In genomic region chr2:155629231-155629661, GRCm38 (mm10) we compare ENCODE assay signal across 8 mouse cellular contexts. TPM values are rescaled to one million over a fixed set of nuclear protein-coding genes. Genes with fewer than 3 reads are reported as not detected.
DNase-seq lines count a peak whose midpoint lies in the region; ATAC-seq and TF ChIP-seq lines count a peak whose summit lies in the region.

No protein-coding gene starts in this region.

- H3K4me1 ChIP-seq in kidney, adult 2 months (ENCODE audit: control insufficient read depth, insufficient read depth, low read length): no peaks in the 10 kb centered on the region
- H3K4me1 ChIP-seq in embryonic facial prominence, embryonic 15.5 days: peaks cover 22% of the 10 kb centered on the region
- H3K4me1 ChIP-seq in intestine, embryonic 15.5 days (replicated peaks): peaks cover 17% of the 10 kb centered on the region
- H3K4me1 ChIP-seq in liver, embryonic 16.5 days (ENCODE audit: control insufficient read depth, low read depth, low read length): peaks cover 11% of the 10 kb centered on the region

- no peaks in the 10 kb centered on the region for H3K9me3 ChIP-seq in embryonic facial prominence, embryonic 15.5 days (replicated peaks)
- no peaks in the 10 kb centered on the region for H3K9me3 ChIP-seq in intestine, embryonic 15.5 days
- H3K9me3 ChIP-seq in liver, embryonic 16.5 days (replicated peaks; ENCODE audit: control insufficient read depth, low read length): no peaks in the 10 kb centered on the region

- H3K27ac ChIP-seq in kidney, adult 2 months (ENCODE audit: insufficient read depth, low read depth, low read length): no peak overlapping the region
- H3K27ac ChIP-seq in embryonic facial prominence, embryonic 15.5 days (replicated peaks): no peak overlapping the region
- no peak overlapping the region for H3K27ac ChIP-seq in intestine, embryonic 15.5 days
- no peak overlapping the region for H3K27ac ChIP-seq in liver, embryonic 16.5 days (ENCODE audit: low read length)

- WGBS in kidney, adult 2 months: 5% methylated on average over 35 of the region's 35 CpGs
- 1% methylated on average over 35 of the region's 35 CpGs for WGBS in embryonic facial prominence, embryonic 15.5 days
- WGBS in intestine, embryonic 15.5 days: 2% methylated on average over 35 of the region's 35 CpGs
- WGBS in liver, embryonic 16.5 days (ENCODE audit: insufficient replicate concordance): 2% methylated on average over 35 of the region's 35 CpGs

- no peaks in the 10 kb centered on the region; the same call in 1 of the 2 replicates for H3K36me3 ChIP-seq in kidney, adult 2 months (ENCODE audit: control insufficient read depth, insufficient read depth, low read length)
- peaks cover 25% of the 10 kb centered on the region for H3K36me3 ChIP-seq in embryonic facial prominence, embryonic 15.5 days
- H3K36me3 ChIP-seq in intestine, embryonic 15.5 days: 0 out of 2 replicates have a peak, but pooled peaks cover 7% of the 10 kb centered on the region
- no peaks in the 10 kb centered on the region; the same call in 1 of the 2 replicates for H3K36me3 ChIP-seq in liver, embryonic 16.5 days (ENCODE audit: control insufficient read depth, insufficient read depth)

- peak overlapping the region; percentile 25; the same call in 1 of the 2 replicates for H3K4me3 ChIP-seq in kidney, adult 2 months (ENCODE audit: insufficient read depth, low read depth, low read length)
- H3K4me3 ChIP-seq in embryonic facial prominence, embryonic 15.5 days (replicated peaks): peak overlapping the region; percentile 43
- H3K4me3 ChIP-seq in intestine, embryonic 15.5 days (replicated peaks): peak overlapping the region; percentile 39
- H3K4me3 ChIP-seq in liver, embryonic 16.5 days (ENCODE audit: low read depth, low read length): peak overlapping the region; percentile 40

- H3K27me3 ChIP-seq in kidney, adult 2 months (replicated peaks; ENCODE audit: control insufficient read depth, insufficient read depth, low read length): no peaks in the 10 kb centered on the region
- H3K27me3 ChIP-seq in embryonic facial prominence, embryonic 15.5 days: peaks cover 80% of the 10 kb centered on the region
- H3K27me3 ChIP-seq in intestine, embryonic 15.5 days (replicated peaks): peaks cover 38% of the 10 kb centered on the region
- peaks cover 48% of the 10 kb centered on the region for H3K27me3 ChIP-seq in liver, embryonic 16.5 days (ENCODE audit: control insufficient read depth, insufficient read depth, low read depth, low read length)

- TF ChIP-seq POLR2A in kidney, adult 2 months (IDR thresholded peaks at IDR 0.05; ENCODE audit: low read depth, low read length): no peak

- H3K9ac ChIP-seq in embryonic facial prominence, embryonic 15.5 days: 0 out of 2 replicates have a peak overlapping the region, but pooled peaks have one; percentile 15
- H3K9ac ChIP-seq in intestine, embryonic 15.5 days: peak overlapping the region; percentile 41
- H3K9ac ChIP-seq in liver, embryonic 16.5 days (ENCODE audit: low read depth, low read length): 0 out of 2 replicates have a peak overlapping the region, but pooled peaks have one; percentile 7

- H3K4me2 ChIP-seq in embryonic facial prominence, embryonic 15.5 days (replicated peaks): peak overlapping the region; percentile 79
- H3K4me2 ChIP-seq in intestine, embryonic 15.5 days (replicated peaks): peak overlapping the region; percentile 89
- H3K4me2 ChIP-seq in liver, embryonic 16.5 days (ENCODE audit: low read depth, low read length): peak overlapping the region; percentile 55

- 0 out of 2 replicates have a peak, but pooled peaks have one; percentile 6 for ATAC-seq in embryonic facial prominence, embryonic 15.5 days (ENCODE audit: insufficient number of reproducible peaks, low FRiP score, low TSS enrichment, low read depth)
- ATAC-seq in intestine, embryonic 15.5 days: peak; percentile 48
- no peak for ATAC-seq in liver, embryonic 16.5 days (ENCODE audit: low read depth)

- peak; percentile 18 for DNase-seq in kidney, adult 2 months
- no peak for DNase-seq in kidney, adult 9 months
- peak; percentile 92 for DNase-seq in brain, adult 2 months (ENCODE audit: low read depth, low spot score)
- DNase-seq in retina, postnatal 1 day: peak; percentile 67
- no peak for DNase-seq in spleen, postnatal 14 days (ENCODE audit: low spot score in 2 of 2)

- no peak for TF ChIP-seq CTCF in kidney, adult 2 months (conservative IDR thresholded peaks at IDR 0.05; ENCODE audit: insufficient read depth, insufficient read length, low read depth, low read length)

RNA-seq across cellular contexts. Expression of gene Myh7b, which starts 18.2 kb away (rescaled TPM):
- 0.05 TPM in 1 of 2 replicates, not detected in the other for polyA plus RNA-seq in kidney, adult 2 months (2012; rRNA removed)
- 1.7 and 2.2 TPM in 2 replicates for polyA plus RNA-seq in embryonic facial prominence, embryonic 15.5 days (2015; fragmentation: Nextera tagmentation; extraction: Ambion mirVana)
- 0.72 and 1.2 TPM in 2 replicates for polyA plus RNA-seq in intestine, embryonic 15.5 days (2015; fragmentation: Nextera tagmentation; extraction: Ambion mirVana)
- polyA plus RNA-seq in liver, embryonic 16.5 days (2015; fragmentation: Nextera tagmentation; extraction: Ambion mirVana): 0.94 and 1.7 TPM in 2 replicates

RNA-seq across cellular contexts. Expression of gene Gss, which starts 36.6 kb away (rescaled TPM):
- polyA plus RNA-seq in kidney, adult 2 months (2012; rRNA removed): 248 and 308 TPM in 2 replicates
- polyA plus RNA-seq in embryonic facial prominence, embryonic 15.5 days (2015; fragmentation: Nextera tagmentation; extraction: Ambion mirVana): 31.0 and 33.0 TPM in 2 replicates
- polyA plus RNA-seq in intestine, embryonic 15.5 days (2015; fragmentation: Nextera tagmentation; extraction: Ambion mirVana): 89.4 and 100 TPM in 2 replicates
- 77.8 and 81.1 TPM in 2 replicates for polyA plus RNA-seq in liver, embryonic 16.5 days (2015; fragmentation: Nextera tagmentation; extraction: Ambion mirVana)

Comparison
In these comparisons a context has a peak if more than half of its experiments do, and no peak if none do; other contexts are left out.
1. DNase-seq: peak in kidney, adult 2 months (single experiment), brain, adult 2 months (single experiment) and retina, postnatal 1 day (single experiment); none in kidney, adult 9 months (single experiment) and spleen, postnatal 14 days (0 of 2).
2. Peak in every context shown above with its lines, with median percentiles within 50 percentile points of each other: H3K4me3 ChIP-seq, H3K4me2 ChIP-seq and H3K9ac ChIP-seq.